Mouse (Mus musculus): Measurements from ENCODE around the gene Arr3. TPM values are rescaled to one million over a fixed set of nuclear protein-coding genes. Genes with fewer than 3 reads are reported as not detected.

The Arr3 gene
- total and polyA plus RNA-seq, 3 experiments = not detected

DNA sequence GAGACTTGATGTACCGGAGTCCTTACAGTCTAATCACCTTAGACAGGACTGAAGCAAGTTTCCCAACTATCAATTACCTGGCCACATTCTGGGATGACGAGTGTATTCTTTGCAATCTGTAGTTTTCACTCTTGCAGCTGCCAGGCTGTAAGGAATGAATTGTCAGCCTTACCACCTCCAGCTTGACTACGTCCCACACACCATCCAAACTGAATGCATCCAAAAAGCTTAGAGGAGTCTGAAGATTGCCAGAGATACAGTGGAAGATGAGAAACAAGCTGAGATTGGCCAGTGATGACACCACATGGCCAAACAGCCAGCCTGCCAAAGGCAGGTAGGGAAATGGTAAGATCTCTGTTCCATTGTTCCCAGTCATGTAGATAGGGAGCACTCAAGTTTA lies 39.6 kb upstream of the Arr3 start:
- H3K27ac ChIP-seq (ENCODE audit: insufficient read depth, low read depth) = no peak overlapping the region
- H3K27me3 ChIP-seq (replicated peaks) = no peaks in the 10 kb centered on the region
- DNase-seq (ENCODE audit: extremely low read depth) = no peak
- no peaks in the 10 kb centered on the region for H3K9me3 ChIP-seq (replicated peaks; ENCODE audit: low read length)
- no peaks in the 10 kb centered on the region for H3K4me1 ChIP-seq (ENCODE audit: control insufficient read depth in 1 of 2, insufficient read depth in 2 of 2)
- in situ Hi-C loops (cut with MboI; ENCODE audit: low pct_ligation_motif_present, low pct_unique_long_range_greater_than_20kb, low sequenced_read_pairs) = no loop called here
- H3K4me2 ChIP-seq (ENCODE audit: insufficient read depth, low read depth, poor library complexity, severe bottlenecking) = no peak overlapping the region
- H3K79me2 ChIP-seq (replicated peaks; ENCODE audit: control insufficient read depth, extremely low read depth, insufficient read depth, poor library complexity, severe bottlenecking) = no peaks in the 10 kb centered on the region
- H3K36me3 ChIP-seq (replicated peaks in 1 of 2; ENCODE audit: control insufficient read depth in 1 of 2, insufficient read depth in 1 of 2, low read length in 1 of 2) = no peaks in the 10 kb centered on the region
- TF ChIP-seq NELFE (IDR thresholded peaks at IDR 0.05; ENCODE audit: low read depth, low read length) = no peak
- no peak for TF ChIP-seq UBTF (IDR thresholded peaks at IDR 0.05; ENCODE audit: low read depth, low read length)
- no peak for TF ChIP-seq TBP (conservative IDR thresholded peaks at IDR 0.05; ENCODE audit: low read depth, low read length)
- TF ChIP-seq JUND (conservative IDR thresholded peaks at IDR 0.05; ENCODE audit: low read depth, low read length) = no peak
- no peak for TF ChIP-seq BHLHE40 (IDR thresholded peaks at IDR 0.05; ENCODE audit: low read depth, low read length)
- TF ChIP-seq RCOR1 (conservative IDR thresholded peaks at IDR 0.05; ENCODE audit: low read depth, low read length) = no peak
- no peak for TF ChIP-seq MYC (IDR thresholded peaks at IDR 0.05; ENCODE audit: low read depth, low read length)
- no peak overlapping the region for H3K9ac ChIP-seq (ENCODE audit: insufficient read depth, low read depth)
- no peak overlapping the region for H3K4me3 ChIP-seq (replicated peaks in 1 of 3; ENCODE audit: low read depth in 2 of 3, low read length in 2 of 3, poor library complexity in 1 of 3)
- dilution Hi-C loops (cut with MboI; ENCODE audit: extremely low pct_ligation_motif_present, extremely low pct_unique_long_range_greater_than_20kb, low sequenced_read_pairs) = no loop called here

DNA sequence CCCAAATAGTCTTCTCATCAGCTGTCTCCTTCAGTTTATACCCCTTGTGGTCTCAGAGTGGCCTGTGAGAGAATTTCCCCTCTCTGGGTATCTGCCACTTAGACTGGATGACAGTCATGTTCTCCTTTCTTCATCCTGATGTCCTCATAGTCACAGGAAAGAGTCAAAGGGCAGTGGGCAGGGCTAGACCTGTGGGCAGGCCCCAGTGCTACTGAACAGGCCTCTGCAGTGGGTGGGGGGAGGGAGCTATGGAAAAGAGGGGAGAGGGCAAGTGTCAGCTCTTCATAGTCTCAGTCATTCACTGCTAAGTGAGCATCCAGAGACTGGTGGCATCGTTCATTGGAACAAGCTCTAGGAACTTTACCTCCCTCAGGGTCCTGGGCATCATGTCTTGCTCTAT lies 33.3 kb upstream of the Arr3 start, which contains the start of gene Awat1:
TSS of gene Awat1 (plus strand) at position 301 of the 400 bp plus-strand sequence.
- Histone ChIP-seq H3K27ac (ENCODE audit: insufficient read depth, low read depth) (no peak within 1 kb of the TSS), H3K36me3 (replicated peaks in 1 of 2; ENCODE audit: control insufficient read depth in 1 of 2, insufficient read depth in 1 of 2, low read length in 1 of 2) (no peaks in the 10 kb centered on the region), H3K4me1 (ENCODE audit: control insufficient read depth in 1 of 2, insufficient read depth in 2 of 2) (no peaks in the 10 kb centered on the region), H3K4me2 (ENCODE audit: insufficient read depth, low read depth, poor library complexity, severe bottlenecking) (no peak within 1 kb of the TSS), H3K9me3 (replicated peaks; ENCODE audit: low read length) (no peaks in the 10 kb centered on the region), H3K4me3 (replicated peaks in 1 of 3; ENCODE audit: low read depth in 2 of 3, low read length in 2 of 3, poor library complexity in 1 of 3) (no peak within 1 kb of the TSS), H3K27me3 (replicated peaks) (no peaks in the 10 kb centered on the region), H3K9ac (ENCODE audit: insufficient read depth, low read depth) (no peak within 1 kb of the TSS), H3K79me2 (replicated peaks; ENCODE audit: control insufficient read depth, extremely low read depth, insufficient read depth, poor library complexity, severe bottlenecking) (no peaks in the 10 kb centered on the region)
- dilution Hi-C loops (cut with MboI; ENCODE audit: extremely low pct_ligation_motif_present, extremely low pct_unique_long_range_greater_than_20kb, low sequenced_read_pairs) = no loop called here
- DNase-seq (ENCODE audit: extremely low read depth) = no peak
- in situ Hi-C loops (cut with MboI; ENCODE audit: low pct_ligation_motif_present, low pct_unique_long_range_greater_than_20kb, low sequenced_read_pairs) = no loop called here
- TF ChIP-seq CTCF (conservative IDR thresholded peaks at IDR 0.05 in 1 of 2, IDR thresholded peaks at IDR 0.05 in 1 of 2; ENCODE audit: low read depth in 2 of 2, low read length in 2 of 2) (no peak), SIN3A (IDR thresholded peaks at IDR 0.05; ENCODE audit: low read length) (no peak), ZMIZ1 (IDR thresholded peaks at IDR 0.05; ENCODE audit: low read depth, low read length) (no peak), USF1 (IDR thresholded peaks at IDR 0.05; ENCODE audit: low read depth, low read length) (no peak), RAD21 (IDR thresholded peaks at IDR 0.05; ENCODE audit: low read depth, low read length) (no peak), MYC (IDR thresholded peaks at IDR 0.05; ENCODE audit: low read depth, low read length) (no peak), ZC3H11A (IDR thresholded peaks at IDR 0.05; ENCODE audit: low read depth, low read length) (no peak), ZKSCAN1 (IDR thresholded peaks at IDR 0.05; ENCODE audit: borderline replicate concordance, low read depth, low read length) (no peak), PAX5 (IDR thresholded peaks at IDR 0.05; ENCODE audit: low read length) (no peak)

DNA sequence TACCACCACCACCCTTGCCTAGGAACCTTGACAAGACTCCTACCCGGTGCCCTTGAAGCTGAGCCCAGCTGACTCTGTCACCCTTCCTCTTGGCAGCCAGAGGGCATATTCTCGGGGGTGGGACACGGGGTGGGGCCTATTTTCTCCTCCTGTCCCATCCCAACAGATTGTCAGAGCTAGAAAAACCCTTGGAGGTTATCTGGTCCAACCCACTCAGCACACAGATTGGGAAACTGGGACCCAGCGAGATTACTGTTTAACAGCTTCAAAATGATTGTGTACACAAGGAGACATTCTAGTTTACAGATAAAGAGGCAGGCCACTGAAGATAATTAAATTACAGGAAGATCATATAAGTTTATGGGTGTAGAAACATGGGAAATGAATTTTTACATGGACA lies 10.5 kb upstream of the Arr3 start, which contains the start of gene P2ry4:
TSS of gene P2ry4 (minus strand) at position 79 of the 400 bp plus-strand sequence.
- no peak within 1 kb of the TSS for H3K4me3 ChIP-seq (replicated peaks in 1 of 3; ENCODE audit: low read depth in 2 of 3, low read length in 2 of 3, poor library complexity in 1 of 3)
- H3K9ac ChIP-seq (ENCODE audit: insufficient read depth, low read depth) = no peak within 1 kb of the TSS
- H3K4me1 ChIP-seq (ENCODE audit: control insufficient read depth in 1 of 2, insufficient read depth in 2 of 2) = no peaks in the 10 kb centered on the region
- no peaks in the 10 kb centered on the region for H3K79me2 ChIP-seq (replicated peaks; ENCODE audit: control insufficient read depth, extremely low read depth, insufficient read depth, poor library complexity, severe bottlenecking)
- DNase-seq (ENCODE audit: extremely low read depth) = no peak
- no peak for TF ChIP-seq UBTF (IDR thresholded peaks at IDR 0.05; ENCODE audit: low read depth, low read length)
- TF ChIP-seq POLR2AphosphoS2 (IDR thresholded peaks at IDR 0.05; ENCODE audit: low read depth, low read length) = no peak
- TF ChIP-seq MEF2A (IDR thresholded peaks at IDR 0.05; ENCODE audit: borderline replicate concordance, low read depth, low read length) = no peak
- TF ChIP-seq ZMIZ1 (IDR thresholded peaks at IDR 0.05; ENCODE audit: low read depth, low read length) = no peak
- TF ChIP-seq MAZ (IDR thresholded peaks at IDR 0.05; ENCODE audit: low read depth, low read length) = no peak
- no peak for TF ChIP-seq PAX5 (IDR thresholded peaks at IDR 0.05; ENCODE audit: low read length)
- TF ChIP-seq ETS1 (conservative IDR thresholded peaks at IDR 0.05; ENCODE audit: low read depth, low read length) = no peak
- no peaks in the 10 kb centered on the region for H3K9me3 ChIP-seq (replicated peaks; ENCODE audit: low read length)
- dilution Hi-C loops (cut with MboI; ENCODE audit: extremely low pct_ligation_motif_present, extremely low pct_unique_long_range_greater_than_20kb, low sequenced_read_pairs) = no loop called here
- no peak within 1 kb of the TSS for H3K27ac ChIP-seq (ENCODE audit: insufficient read depth, low read depth)
- no peak within 1 kb of the TSS for H3K4me2 ChIP-seq (ENCODE audit: insufficient read depth, low read depth, poor library complexity, severe bottlenecking)
- H3K27me3 ChIP-seq (replicated peaks) = no peaks in the 10 kb centered on the region
- in situ Hi-C loops (cut with MboI; ENCODE audit: low pct_ligation_motif_present, low pct_unique_long_range_greater_than_20kb, low sequenced_read_pairs) = no loop called here
- no peaks in the 10 kb centered on the region for H3K36me3 ChIP-seq (replicated peaks in 1 of 2; ENCODE audit: control insufficient read depth in 1 of 2, insufficient read depth in 1 of 2, low read length in 1 of 2)

All from CH12.LX (cell line).